Mouse (Mus musculus) A20 (cell line): ENCODE measurements around the gene Cltb.

Experiments
- DNase-seq: peaks from one replicate; pipeline ENCODE4 v3.0.0-alpha.2; 2011; ENCODE audit warnings: low read depth, low spot score

The Cltb gene

DNA sequence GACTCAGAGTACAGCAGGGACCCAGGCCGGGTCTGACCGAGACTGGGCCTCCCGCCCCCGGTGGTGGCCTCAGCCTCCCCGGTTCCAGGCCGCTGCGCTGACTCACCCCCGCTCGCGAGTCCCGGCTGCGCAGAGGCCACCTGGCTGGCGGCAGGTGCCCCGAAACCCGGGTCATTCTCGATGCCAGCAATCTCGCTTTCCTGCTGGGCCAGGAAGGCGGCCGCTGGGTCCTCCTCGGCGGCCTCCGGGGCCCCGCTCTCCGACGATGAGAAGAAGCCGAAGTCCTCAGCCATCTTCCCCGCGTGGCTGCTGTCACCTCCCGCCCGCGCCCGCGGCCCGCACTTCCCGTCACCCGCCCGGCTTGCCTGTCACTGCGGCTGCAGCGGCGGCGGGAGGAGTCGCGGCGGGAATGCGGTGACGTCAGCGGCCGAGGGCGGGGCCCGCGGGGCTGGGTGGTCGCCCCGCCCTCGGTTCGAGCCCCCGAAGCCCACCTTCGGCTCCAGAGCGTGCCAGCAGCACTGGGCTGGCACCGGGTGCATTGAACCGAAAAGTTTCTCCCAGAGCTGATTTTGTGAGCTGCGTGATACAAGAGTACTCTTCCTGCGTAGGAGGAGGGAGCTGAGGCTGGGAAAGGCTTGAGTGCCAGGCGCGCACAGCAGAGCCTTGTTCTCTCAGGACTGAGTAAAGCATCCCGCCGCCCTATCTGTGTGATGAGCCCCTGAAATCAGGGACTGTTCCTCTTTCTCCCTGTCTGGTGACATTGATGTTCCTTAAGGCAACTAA, at the start of gene Cltb:
Cltb (minus strand) TSS at position 373 of the 783 bp plus-strand sequence.
- DNase-seq: peak; percentile 84

DNA sequence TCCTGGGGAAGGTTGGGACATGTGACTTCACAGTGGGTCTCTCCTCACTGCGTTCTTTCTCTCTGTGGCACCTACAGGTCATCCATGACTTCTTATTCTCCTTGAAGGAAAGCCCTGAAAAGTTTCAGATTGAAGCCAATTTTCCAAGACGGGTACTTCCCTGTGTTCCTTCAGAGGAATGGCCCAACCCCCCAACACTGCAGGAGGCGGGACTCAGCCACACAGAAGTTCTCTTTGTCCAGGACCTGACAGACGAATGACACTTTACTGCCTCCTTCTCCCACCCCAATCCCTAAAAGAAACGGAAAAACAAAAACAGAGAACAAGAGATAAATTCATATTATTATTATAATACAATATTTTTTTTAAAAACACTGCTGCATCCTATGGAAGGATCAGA, 49.7 kb upstream of the Cltb start:
- no peak for DNase-seq

- no peak for DNase-seq
Observed at GRCm38 (mm10) chr13:54650461-54650860, 39.3 kb upstream of the Cltb start.

DNA sequence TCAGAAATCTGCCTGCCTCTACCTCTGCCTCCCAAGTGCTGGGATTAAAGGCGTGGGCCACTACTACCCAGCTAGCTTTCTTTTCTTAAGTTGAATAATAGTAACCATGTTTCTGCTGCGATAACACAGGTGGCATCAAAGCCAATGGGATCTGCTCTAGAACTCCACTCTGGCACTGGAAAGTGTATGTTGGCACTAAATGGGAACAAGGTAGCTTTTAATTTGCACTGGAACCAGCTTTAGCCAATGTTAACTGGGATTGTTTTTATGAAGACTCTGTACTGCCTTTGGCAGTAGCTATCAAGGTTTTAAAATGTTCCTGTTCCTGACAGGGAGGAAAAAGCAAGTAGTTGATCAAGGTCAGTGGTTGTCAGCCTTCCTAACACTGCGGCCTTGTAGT, 23.9 kb upstream of the Cltb start:
- no peak for DNase-seq

DNA sequence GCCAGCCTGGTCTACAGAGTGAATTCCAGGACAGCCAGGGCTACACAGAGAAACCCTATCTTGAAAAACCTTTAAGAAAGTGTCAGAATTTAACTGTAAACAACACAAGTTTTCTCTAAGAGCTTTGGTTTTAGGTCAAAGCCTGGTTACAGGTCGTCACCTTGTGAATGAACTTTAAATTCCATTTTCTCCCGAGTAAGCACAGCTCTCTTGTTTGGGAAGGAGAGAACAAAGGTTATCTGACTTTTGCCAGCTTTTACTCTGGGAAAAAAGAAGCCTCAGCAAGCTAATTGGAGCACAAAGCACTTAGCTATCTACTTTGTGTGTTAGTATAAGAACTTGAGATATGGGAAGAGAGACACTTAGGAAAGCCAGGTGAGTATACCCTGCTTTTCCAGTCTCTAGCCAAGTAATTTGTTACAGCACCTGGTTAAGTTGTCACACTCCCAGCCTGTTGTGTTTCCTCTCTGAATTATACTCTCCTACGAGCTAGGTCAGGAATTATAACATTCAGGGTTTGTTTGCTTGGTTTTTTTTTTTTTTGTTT, 21.7 kb upstream of the Cltb start:
- no peak for DNase-seq

- no peak for DNase-seq
Observed at GRCm38 (mm10) chr13:54629128-54629527, 18.0 kb upstream of the Cltb start.

DNA sequence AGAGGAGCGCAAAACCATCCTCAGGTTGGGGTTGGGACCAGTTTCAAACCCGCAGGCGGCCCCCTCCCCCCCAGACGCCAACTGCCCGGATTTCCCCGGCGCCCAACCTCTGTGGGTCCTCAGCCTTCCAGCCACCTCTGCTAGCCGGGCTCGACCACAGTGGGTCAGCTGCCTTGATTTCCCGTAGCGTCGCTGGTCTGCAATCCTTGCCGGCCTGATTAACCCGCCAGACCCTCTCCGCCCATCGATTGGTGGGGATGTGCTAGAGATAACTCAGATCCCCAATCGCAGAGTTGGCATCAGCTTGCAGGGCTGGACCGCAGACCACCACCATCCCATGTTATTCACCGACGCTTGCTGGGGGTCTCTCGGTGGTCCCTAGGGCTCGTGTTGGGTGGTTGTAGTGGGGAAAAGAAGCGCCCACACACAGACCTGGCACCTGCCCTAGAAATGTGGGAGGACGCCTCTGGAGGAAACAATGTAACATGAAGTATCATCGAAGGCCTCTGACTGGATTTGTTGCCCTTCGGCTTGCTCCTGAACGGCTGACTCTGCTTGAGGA, 10.9 kb upstream of the Cltb start:
- no peak for DNase-seq

- DNase-seq: peak; percentile 97
Observed at GRCm38 (mm10) chr13:54621155-54621932, 10.2 kb upstream of the Cltb start, which contains the start of gene Faf2. TSS of gene Faf2 (plus strand) at chr13:54621784.

DNA sequence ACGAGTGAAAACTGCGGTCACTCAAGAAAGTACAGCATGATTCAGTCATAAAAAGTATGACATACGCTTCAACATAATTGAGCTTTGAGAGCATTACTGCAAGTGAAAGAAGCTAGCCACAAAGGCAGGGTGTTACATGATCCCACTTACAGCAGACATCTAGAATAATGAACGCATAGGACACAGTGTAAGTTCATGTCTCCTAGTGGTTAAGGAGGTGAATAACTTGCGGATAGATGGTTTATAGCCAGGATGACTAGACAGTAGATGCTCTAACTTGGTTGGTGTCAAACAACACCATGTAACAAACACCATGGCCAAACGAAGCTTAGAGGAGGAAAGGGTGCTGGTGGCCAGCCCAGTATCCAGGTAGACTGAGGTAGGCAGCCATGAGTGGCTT, 5.9 kb upstream of the Cltb start:
- DNase-seq: no peak

DNA sequence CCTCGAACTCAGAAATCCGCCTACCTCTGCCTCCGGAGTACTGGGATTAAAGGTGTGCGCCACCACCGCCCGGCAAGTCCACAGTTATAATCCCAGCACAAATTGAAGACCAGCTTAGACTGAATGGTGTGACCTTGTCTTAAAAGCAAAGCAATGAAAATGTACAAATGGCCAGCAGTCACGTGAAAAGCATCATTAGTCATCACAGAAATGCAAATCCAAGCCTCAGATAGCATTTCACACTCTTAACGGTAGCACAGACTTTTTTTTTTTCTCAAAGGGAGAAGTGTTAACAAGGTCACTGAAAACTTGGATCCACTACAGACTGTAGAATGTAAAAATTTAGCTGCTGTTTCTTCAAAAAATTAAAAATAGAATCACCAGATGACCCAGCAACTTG, 5.2 kb upstream of the Cltb start:
- DNase-seq: no peak

DNA sequence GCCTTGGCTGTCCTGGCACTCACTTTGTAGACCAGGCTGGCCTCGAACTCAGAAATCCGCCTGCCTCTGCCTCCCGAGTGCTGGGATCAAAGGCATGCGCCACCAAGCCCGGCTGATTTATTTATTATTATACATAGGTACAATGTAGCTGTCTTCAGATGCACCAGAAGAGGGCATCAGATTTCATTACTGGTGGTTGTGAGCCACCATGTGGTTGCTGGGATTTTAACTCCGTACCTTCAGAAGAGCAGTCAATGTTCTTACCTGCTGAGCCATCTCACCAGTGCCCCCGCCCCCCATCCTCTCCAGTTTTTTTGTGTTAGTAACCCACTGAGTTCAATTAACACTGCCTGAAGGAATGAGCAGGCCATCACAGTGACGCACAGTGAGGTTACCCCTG, 2.0 kb upstream of the Cltb start:
- DNase-seq: peak; percentile 66

DNA sequence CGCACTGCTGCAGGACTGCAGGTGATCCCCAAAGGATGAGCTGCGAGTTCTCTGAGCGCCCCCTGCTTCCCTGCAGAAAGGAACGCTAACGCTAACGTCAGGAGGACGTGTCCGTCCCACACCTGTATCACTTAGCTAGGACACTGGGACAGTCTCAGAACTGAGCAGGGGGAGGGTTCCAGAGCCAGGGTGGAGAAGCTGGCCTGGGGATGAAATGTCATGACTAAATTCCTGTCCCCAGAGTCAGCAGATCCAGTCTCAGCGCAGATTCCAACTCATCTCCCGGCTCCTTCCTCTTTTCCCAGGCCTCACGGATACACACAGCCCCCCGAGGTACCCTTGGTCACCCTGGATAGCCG, 552 bp downstream of the Cltb start:
- DNase-seq: no peak

DNA sequence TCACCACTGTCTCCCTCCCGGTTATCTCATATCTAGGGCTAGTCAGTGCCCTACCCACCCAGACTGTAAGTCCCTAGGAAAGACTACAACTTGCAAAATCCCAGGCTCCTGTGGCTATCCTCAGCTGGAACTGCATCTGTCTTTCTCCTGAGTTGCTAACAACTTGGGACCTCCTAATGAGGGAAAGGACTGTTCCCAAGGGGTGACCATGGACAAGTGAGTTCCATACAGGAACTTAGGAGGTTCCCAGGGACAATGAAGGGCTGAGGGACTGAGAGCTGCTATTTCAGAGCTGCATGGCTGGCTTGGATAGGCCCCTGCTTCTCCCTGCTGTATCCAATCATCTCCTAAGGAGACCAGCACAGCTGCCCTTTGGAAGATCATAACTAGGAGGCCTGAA, 1.8 kb downstream of the Cltb start:
- no peak for DNase-seq

- DNase-seq: no peak
Observed at GRCm38 (mm10) chr13:54608666-54609065, 2.5 kb downstream of the Cltb start.

DNA sequence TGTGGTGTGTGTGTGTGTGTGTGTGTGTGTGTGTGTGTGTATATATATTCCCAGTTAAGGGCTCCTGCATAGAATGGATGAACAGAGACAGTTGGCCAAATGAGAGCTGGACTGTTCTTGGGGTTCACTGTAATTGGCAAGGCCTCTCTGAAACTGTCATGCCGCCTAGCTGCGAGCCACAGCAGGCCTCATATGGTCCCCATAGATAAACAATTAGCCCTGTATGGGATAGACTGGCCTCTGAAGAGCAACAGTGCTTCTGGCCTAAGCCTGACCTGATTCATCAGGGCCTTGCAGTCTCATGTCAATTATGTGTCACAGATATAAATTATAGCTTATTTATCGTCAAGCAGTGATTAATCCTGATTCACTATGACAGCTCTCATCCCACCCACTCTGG, 3.1 kb downstream of the Cltb start:
- DNase-seq: no peak

GRCm38 (mm10) chr13:54607204-54607603, 3.9 kb downstream of the Cltb start:
- no peak for DNase-seq

- DNase-seq: no peak
Observed at GRCm38 (mm10) chr13:54605426-54605825, 5.7 kb downstream of the Cltb start.

- DNase-seq: no peak
Observed at GRCm38 (mm10) chr13:54604221-54604620, 6.9 kb downstream of the Cltb start.

DNA sequence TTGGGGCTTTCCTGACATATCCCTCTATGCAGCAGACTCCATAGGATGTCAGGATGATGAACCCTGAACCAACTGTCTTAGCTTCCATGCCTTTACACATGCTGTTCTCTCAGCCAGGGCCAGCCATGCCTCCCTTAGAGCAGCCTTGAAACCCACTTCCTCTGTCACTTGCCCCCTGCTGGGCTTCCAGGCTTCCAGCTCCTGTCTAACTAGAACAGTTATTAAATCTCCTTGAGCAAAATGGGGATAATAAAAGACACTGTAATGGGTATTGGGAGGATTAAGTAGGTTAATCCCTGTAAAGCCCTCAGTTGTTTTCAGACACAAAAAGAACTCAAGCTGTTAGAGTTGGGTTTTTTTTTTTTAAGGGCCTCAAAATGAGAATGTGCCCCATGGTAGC, 7.6 kb downstream of the Cltb start:
- no peak for DNase-seq

DNA sequence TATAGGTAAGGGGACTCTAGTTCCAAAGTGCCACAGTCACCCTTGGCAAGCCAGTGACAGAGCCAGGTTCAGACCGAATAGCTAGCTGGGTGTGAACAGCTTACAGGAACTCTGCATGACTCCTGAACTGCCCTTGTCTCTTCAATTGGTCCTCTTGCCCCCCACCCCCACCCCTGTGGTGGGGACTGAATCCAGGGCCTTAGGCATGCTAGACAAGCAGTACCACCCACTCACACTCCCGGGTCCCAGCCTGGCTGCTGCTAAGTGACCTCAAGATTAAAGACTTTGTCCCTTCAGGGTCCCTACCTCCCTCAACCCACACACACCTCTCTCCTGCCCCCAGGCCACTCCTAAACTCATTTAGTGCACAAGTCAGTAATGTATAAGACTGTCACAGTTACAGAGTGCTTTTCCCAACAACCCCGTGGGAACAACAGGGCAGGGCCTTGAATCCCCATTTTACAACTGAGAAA, 8.5 kb downstream of the Cltb start:
- DNase-seq: no peak

DNA sequence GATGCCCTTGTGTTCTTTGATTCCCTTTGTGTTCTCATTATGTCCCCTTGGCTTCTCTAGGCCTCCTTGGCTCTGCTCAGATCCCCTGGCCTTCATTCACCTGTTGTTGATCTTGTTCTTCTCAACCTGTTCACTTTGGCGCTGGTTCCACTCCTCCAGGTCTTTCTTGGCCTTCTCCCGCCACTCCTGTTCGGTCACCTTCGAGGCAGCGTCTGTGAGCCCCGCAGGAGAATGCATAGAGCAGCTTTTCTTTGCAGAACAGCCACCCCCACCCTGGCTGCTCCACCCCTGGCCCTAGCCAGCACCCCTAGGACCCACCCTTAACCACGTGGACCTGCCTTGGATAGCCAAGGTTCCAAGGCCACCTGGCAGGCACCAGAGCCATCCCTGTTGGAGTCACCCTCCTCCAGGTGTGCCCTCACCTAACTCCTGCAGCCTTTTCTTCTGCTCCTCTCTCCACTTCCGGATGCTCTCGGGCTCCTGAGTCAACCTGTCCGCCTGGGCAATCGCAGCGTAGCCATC, 12.5 kb downstream of the Cltb start:
- DNase-seq: no peak

- no peak for DNase-seq
Observed at GRCm38 (mm10) chr13:54596870-54597269, 14.3 kb downstream of the Cltb start.
